13 mouse cellular contexts compared by ENCODE assay signal in the genomic region with DNA sequence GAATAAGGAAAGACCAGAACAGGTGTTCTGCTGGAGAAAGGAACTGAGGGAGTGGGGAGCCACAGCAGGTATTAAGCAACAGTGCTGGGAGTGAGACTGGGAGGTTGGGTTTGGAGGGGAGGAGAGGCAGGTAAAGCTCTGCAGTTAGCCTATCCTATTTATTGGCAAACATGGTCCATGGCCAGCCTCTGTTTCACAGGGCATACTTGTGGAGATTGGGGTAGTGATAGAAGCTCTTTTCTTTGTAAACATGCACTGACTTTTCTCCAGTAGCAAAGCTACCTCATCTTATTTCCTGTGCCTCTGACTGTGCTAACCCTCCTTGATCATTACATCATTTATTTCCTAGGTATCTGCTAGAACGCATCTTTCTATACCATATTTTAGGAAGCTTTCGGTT.
"Had no signal": no experiment of that assay in that cellular context is flagged by ENCODE, and none has a peak within 500 bp of the region (broad histone marks: within the 10 kb centered on the region; RNA-seq: fewer than 3 reads in every experiment).

No protein-coding gene starts in this region.

- ATAC-seq: intestine, embryonic 15.5 days; midbrain, embryonic 15.5 days had no signal

- H3K4me2 ChIP-seq: intestine, embryonic 15.5 days; kidney, embryonic 15.5 days; limb, embryonic 15.5 days; lung, embryonic 15.5 days; midbrain, embryonic 15.5 days; neural tube, embryonic 13.5 days had no signal

- H3K4me3 ChIP-seq: intestine, embryonic 15.5 days; kidney, embryonic 15.5 days; limb, embryonic 15.5 days; lung, embryonic 15.5 days; midbrain, embryonic 10.5 days; midbrain, embryonic 15.5 days; neural tube, embryonic 13.5 days had no signal

- DNase-seq: kidney, adult 18-20 months; kidney, postnatal 25 days; lung, postnatal 14 days; right cerebral cortex, adult 18-20 months; right cerebral cortex, postnatal 25 days; thymus, postnatal 36 days had no signal

- H3K4me1 ChIP-seq: intestine, embryonic 15.5 days; kidney, embryonic 15.5 days; limb, embryonic 15.5 days; lung, embryonic 15.5 days; midbrain, embryonic 10.5 days; midbrain, embryonic 15.5 days; neural tube, embryonic 13.5 days had no signal

- H3K9me3 ChIP-seq: intestine, embryonic 15.5 days; kidney, embryonic 15.5 days; limb, embryonic 15.5 days; lung, embryonic 15.5 days; midbrain, embryonic 10.5 days; midbrain, embryonic 15.5 days; neural tube, embryonic 13.5 days had no signal

- H3K27ac ChIP-seq: intestine, embryonic 15.5 days; kidney, embryonic 15.5 days; limb, embryonic 15.5 days; lung, embryonic 15.5 days; midbrain, embryonic 10.5 days; midbrain, embryonic 15.5 days; neural tube, embryonic 13.5 days had no signal

- H3K9ac ChIP-seq: intestine, embryonic 15.5 days; kidney, embryonic 15.5 days; limb, embryonic 15.5 days; lung, embryonic 15.5 days; midbrain, embryonic 15.5 days; neural tube, embryonic 13.5 days had no signal

- H3K36me3 ChIP-seq: intestine, embryonic 15.5 days; kidney, embryonic 15.5 days; limb, embryonic 15.5 days; lung, embryonic 15.5 days; midbrain, embryonic 10.5 days; midbrain, embryonic 15.5 days; neural tube, embryonic 13.5 days had no signal

- H3K27me3 ChIP-seq: intestine, embryonic 15.5 days; kidney, embryonic 15.5 days; limb, embryonic 15.5 days; lung, embryonic 15.5 days; midbrain, embryonic 15.5 days; neural tube, embryonic 13.5 days had no signal
